Mouse (Mus musculus) ES-E14 (cell line): ENCODE measurements around the gene Dnaic2. TPM values are rescaled to one million over a fixed set of nuclear protein-coding genes. Genes with fewer than 3 reads are reported as not detected.

ENCODE experiments used
- DNase-seq: peaks from one replicate; pipeline ENCODE4 v3.0.0-alpha.2; 2013; ENCODE audit warnings: low read depth, low spot score
- H3K27ac ChIP-seq: 2 replicates; pipeline ENCODE4 v1.5.1; 2012; ENCODE audit warnings: low read depth, mild to moderate bottlenecking, low read length, moderate library complexity, mixed read lengths; ENCODE audit not compliant: poor library complexity, insufficient read depth, severe bottlenecking
- H3K36me3 ChIP-seq: 2 replicates; pipeline ENCODE4 v1.6.1; 2012; ENCODE audit warnings: mild to moderate bottlenecking, low read length, moderate library complexity, mixed read lengths; ENCODE audit not compliant: control insufficient read depth, poor library complexity, insufficient read depth, severe bottlenecking
- H3K4me1 ChIP-seq, 2 experiments: fragments of 150-350 bp in 1 of 2; sonication (generic) in 1 of 2; 2 replicates each; pipeline ENCODE4 v1.6.1; 2012; ENCODE audit warnings: low read length in 2 of 2, mild to moderate bottlenecking in 1 of 2, mixed read lengths in 1 of 2; ENCODE audit not compliant: control insufficient read depth in 2 of 2, insufficient read depth in 2 of 2, poor library complexity in 1 of 2
- H3K4me3 ChIP-seq, 2 experiments: fragments of 150-350 bp in 1 of 2; sonication (generic) in 1 of 2; 2 replicates each; pipeline ENCODE4 v1.5.1; 2012; ENCODE audit warnings: low read length in 2 of 2, low read depth in 1 of 2, mild to moderate bottlenecking in 1 of 2, mixed read lengths in 1 of 2; ENCODE audit not compliant: insufficient read depth in 1 of 2, poor library complexity in 1 of 2, severe bottlenecking in 1 of 2
- H3K9ac ChIP-seq: 2 replicates; pipeline ENCODE4 v1.6.1; 2012; ENCODE audit warnings: low read depth, mild to moderate bottlenecking, low read length, mixed read lengths; ENCODE audit not compliant: poor library complexity, insufficient read depth, severe bottlenecking
- H3K9me3 ChIP-seq: fragments of 150-350 bp; sonication (generic); 2 replicates; pipeline ENCODE4 v1.6.1; 2012; ENCODE audit warnings: low read depth, mild to moderate bottlenecking, low read length; ENCODE audit not compliant: control insufficient read depth, insufficient read depth
- CHD2 ChIP-seq: IDR thresholded peaks from 2 replicates; pipeline ENCODE4 v1.6.1; 2014; ENCODE audit warnings: mild to moderate bottlenecking, low read depth, low read length, inconsistent platforms
- HCFC1 ChIP-seq: IDR thresholded peaks from 2 replicates; pipeline ENCODE4 v1.6.1; 2012; ENCODE audit warnings: low read length, inconsistent platforms, borderline replicate concordance; ENCODE audit not compliant: insufficient read depth
- MAFK ChIP-seq: IDR thresholded peaks from 2 replicates; pipeline ENCODE4 v1.6.1; 2014; ENCODE audit warnings: mild to moderate bottlenecking, low read depth, low read length, inconsistent platforms; ENCODE audit not compliant: insufficient read depth
- ZC3H11A ChIP-seq: IDR thresholded peaks from 2 replicates; pipeline ENCODE4 v1.6.1; 2012; ENCODE audit warnings: low read depth, mild to moderate bottlenecking, inconsistent platforms, low read length, borderline replicate concordance
- ZNF384 ChIP-seq: IDR thresholded peaks from 2 replicates; pipeline ENCODE4 v1.6.1; 2012; ENCODE audit warnings: low read depth, low read length, inconsistent platforms
- in situ Hi-C, 2 experiments: fragments of 600-800 bp; cut with MboI; formaldehyde crosslinking; loops; one replicate each; pipeline ENCODE4 v1.15.1; 2025; ENCODE audit warnings: low sequenced_read_pairs in 2 of 2, inconsistent platforms in 1 of 2; ENCODE audit not compliant: unreplicated experiment in 2 of 2
- total RNA-seq: library from RNA; depleted of rRNA; stranded (reverse); fragments of 300-350 nt; gene quantifications from 2 replicates; pipeline ENCODE4 v1.2.3, GENCODE M21; 2012

Gene Dnaic2
- total RNA-seq, 1 experiment = 0.71 TPM

DNA sequence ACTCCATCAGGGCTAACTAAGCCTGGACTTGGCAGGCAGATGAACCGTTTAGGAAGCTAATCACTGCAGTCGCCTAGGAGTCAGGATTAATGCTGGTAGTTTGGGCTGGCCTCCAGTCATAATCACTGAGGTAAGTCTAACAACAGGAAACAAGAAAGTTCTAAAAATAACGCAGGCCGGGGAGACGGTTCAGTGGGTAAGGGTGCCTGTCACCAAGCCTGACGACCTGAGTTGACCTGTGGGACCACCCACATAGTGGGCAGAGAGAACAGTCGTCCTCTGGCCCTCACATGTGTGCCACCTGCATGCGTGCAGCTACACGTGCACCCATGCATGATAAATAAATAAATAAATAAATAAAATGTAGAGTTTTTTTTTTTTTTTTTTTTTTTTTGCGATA is 13.4 kb downstream of the Dnaic2 start:
- in situ Hi-C loops = loop anchor here in 1 of 2 experiments (25.0 kb wide), 1 partner anchor 172 kb away; no protein-coding TSS in a partner anchor
- no peak for DNase-seq
- Histone ChIP-seq H3K27ac (no peak overlapping the region), H3K9me3 (no peaks in the 10 kb centered on the region), H3K4me3 (no peak overlapping the region), H3K9ac (no peak overlapping the region), H3K4me1 (peaks cover 0 to 6% of the 10 kb centered on the region in 2 experiments; a peak in 1 of 4 replicates), H3K36me3 (no peaks in the 10 kb centered on the region)
- TF ChIP-seq HCFC1 (no peak), ZNF384 (no peak), ZC3H11A (no peak), MAFK (no peak), CHD2 (no peak)

DNA sequence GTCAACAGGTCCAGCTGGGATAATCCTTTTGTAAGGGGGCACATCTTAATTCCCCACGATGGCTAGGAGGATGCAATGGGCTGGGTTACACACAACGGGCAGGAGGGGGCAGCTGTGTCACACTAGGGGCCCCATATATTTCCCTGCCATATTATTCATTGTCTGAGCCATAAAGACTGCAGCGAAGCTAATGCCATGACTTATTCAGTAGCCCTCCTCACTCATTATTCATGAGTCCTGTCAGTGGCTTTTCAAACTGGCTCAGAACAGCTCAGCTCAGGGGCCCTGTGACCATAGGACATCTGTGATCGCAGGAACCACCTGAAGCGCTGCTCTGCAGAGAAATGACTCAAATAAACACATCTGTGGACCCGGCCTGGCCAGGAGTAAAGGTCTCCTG is 14.2 kb downstream of the Dnaic2 start:
- in situ Hi-C loops = loop anchor here in 1 of 2 experiments (25.0 kb wide), 1 partner anchor 171 kb away; no protein-coding TSS in a partner anchor
- no peak overlapping the region for H3K9ac ChIP-seq
- TF ChIP-seq MAFK = no peak
- TF ChIP-seq CHD2 = no peak
- TF ChIP-seq HCFC1 = no peak
- TF ChIP-seq ZNF384 = no peak
- TF ChIP-seq ZC3H11A = no peak
- H3K4me1 ChIP-seq = peaks cover 0 to 6% of the 10 kb centered on the region in 2 experiments; a peak in 1 of 4 replicates
- H3K4me3 ChIP-seq = no peak overlapping the region
- no peaks in the 10 kb centered on the region for H3K9me3 ChIP-seq
- no peak for DNase-seq
- no peak overlapping the region for H3K27ac ChIP-seq
- no peaks in the 10 kb centered on the region for H3K36me3 ChIP-seq

DNA sequence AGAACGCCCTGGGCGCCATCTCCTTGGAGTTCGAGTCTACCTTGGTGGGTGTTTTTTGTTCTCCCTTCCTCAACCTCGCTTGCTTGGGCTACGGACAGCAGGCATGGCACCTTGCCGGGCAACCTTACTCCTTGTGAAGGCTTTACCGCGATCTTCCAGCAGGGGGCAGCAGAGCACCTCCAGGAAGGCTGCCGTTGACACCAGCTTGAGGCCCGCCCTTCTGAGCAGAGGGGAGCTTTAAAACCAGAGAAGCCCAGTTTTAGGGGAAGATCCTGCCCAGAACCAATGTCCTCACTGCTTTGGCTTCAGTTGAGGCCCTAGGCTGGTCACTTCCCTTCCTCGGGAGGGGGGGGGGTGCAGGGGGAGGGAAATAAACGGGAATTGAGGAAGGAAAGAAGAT is 17.9 kb downstream of the Dnaic2 start:
- H3K4me3 ChIP-seq = no peak overlapping the region
- H3K4me1 ChIP-seq = no peaks in the 10 kb centered on the region; a peak in 1 of 4 replicates
- TF ChIP-seq MAFK = no peak
- TF ChIP-seq ZNF384 = no peak
- TF ChIP-seq HCFC1 = no peak
- TF ChIP-seq ZC3H11A = peak; percentile 78
- H3K9me3 ChIP-seq = no peaks in the 10 kb centered on the region
- no peak overlapping the region for H3K9ac ChIP-seq
- in situ Hi-C loops = loop anchor here in 1 of 2 experiments (25.0 kb wide), 1 partner anchor 167 kb away; no protein-coding TSS in a partner anchor
- peak; percentile 89 for DNase-seq
- no peaks in the 10 kb centered on the region for H3K36me3 ChIP-seq
- H3K27ac ChIP-seq = no peak overlapping the region

DNA sequence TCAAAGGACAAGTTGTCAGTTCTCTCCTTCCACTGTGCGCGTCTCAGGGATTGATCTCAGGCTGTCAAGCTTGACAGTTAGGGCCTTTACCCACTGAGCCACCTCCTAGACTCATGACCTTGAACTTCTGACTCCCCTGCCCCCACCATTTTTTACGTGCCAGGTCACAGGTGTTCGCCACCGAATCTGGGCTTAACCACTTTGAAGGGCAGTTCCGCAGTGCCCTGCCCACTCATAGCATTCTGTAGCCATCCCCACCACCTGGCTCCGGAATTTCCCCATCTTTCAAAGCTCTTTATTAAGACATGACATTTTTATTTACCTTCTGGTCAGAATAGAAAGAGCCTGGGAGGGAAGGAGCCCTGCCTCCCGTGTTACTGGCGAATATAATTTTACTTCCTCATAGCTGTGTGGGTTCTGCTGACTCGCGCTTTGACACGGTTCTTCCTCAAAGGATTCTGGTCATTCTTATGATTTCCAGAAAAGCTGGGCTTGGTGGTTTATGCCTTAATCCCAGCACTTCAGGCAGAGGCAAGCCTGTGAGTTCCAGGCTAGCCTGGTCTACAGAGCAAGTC is 20.4 kb downstream of the Dnaic2 start:
- H3K4me3 ChIP-seq = no peak overlapping the region

More for the DNA sequence above, 20.4 kb downstream of the Dnaic2 start:
- Histone ChIP-seq H3K9me3 (no peaks in the 10 kb centered on the region), H3K36me3 (no peaks in the 10 kb centered on the region), H3K4me1 (peaks cover 2 to 3% of the 10 kb centered on the region in 2 experiments; a peak in 2 of 4 replicates), H3K27ac (no peak overlapping the region), H3K9ac (no peak overlapping the region)
- in situ Hi-C loops = loop anchor here in 1 of 2 experiments (25.0 kb wide), 1 partner anchor 165 kb away; no protein-coding TSS in a partner anchor
- DNase-seq = no peak
- TF ChIP-seq ZNF384 = no peak
- no peak for TF ChIP-seq ZC3H11A
- no peak for TF ChIP-seq CHD2
- TF ChIP-seq MAFK = no peak
- TF ChIP-seq HCFC1 = no peak
